Mouse (Mus musculus): ENCODE results near the gene Tpbg. TPM values are rescaled to one million over a fixed set of nuclear protein-coding genes. Genes with fewer than 3 reads are reported as not detected.

Gene Tpbg
- total and polyA plus RNA-seq, 3 experiments = 0.98 to 1.8 (median 1.6) TPM

- intact Hi-C loops (cut with DNase I) = loop anchor here (5.0 kb wide), 1 partner anchor 574 kb away; no protein-coding TSS in a partner anchor
Measured at GRCm38 (mm10) chr9:85872908-85873307, 30.7 kb downstream of the Tpbg start.

GRCm38 (mm10) chr9:85893681-85894080 is 51.5 kb downstream of the Tpbg start:
- intact Hi-C loops (cut with DNase I) = no loop called here
- DNase-seq = no peak
- no peaks in the 10 kb centered on the region for H3K4me1 ChIP-seq (ENCODE audit: control insufficient read depth, insufficient read depth, low read length)
- 51% methylated on average over 5 of the region's 5 CpGs for WGBS
- no peaks in the 10 kb centered on the region for H3K36me3 ChIP-seq (ENCODE audit: control insufficient read depth, insufficient read depth, low read length)
- H3K27me3 ChIP-seq (ENCODE audit: control insufficient read depth, insufficient read depth, low read length) = no peaks in the 10 kb centered on the region
- TF ChIP-seq EP300 (IDR thresholded peaks at IDR 0.05; ENCODE audit: insufficient read depth, low read depth, low read length) = no peak
- TF ChIP-seq POLR2A (IDR thresholded peaks at IDR 0.05; ENCODE audit: insufficient read depth, low read depth, low read length) = no peak
- TF ChIP-seq CTCF (IDR thresholded peaks at IDR 0.05) = no peak
- H3K4me3 ChIP-seq = no peak overlapping the region
- H3K79me2 ChIP-seq (replicated peaks; ENCODE audit: control insufficient read depth, insufficient read depth, low read length) = no peaks in the 10 kb centered on the region
- H3K9ac ChIP-seq (ENCODE audit: low read depth, low read length) = no peak overlapping the region
- H3K27ac ChIP-seq = no peak overlapping the region

More at GRCm38 (mm10) chr9:85872908-85873307, 30.7 kb downstream of the Tpbg start:
- Histone ChIP-seq H3K27ac (no peak overlapping the region), H3K4me1 (ENCODE audit: control insufficient read depth, insufficient read depth, low read length) (no peaks in the 10 kb centered on the region), H3K36me3 (ENCODE audit: control insufficient read depth, insufficient read depth, low read length) (no peaks in the 10 kb centered on the region), H3K79me2 (replicated peaks; ENCODE audit: control insufficient read depth, insufficient read depth, low read length) (no peaks in the 10 kb centered on the region), H3K9ac (ENCODE audit: low read depth, low read length) (no peak overlapping the region), H3K27me3 (ENCODE audit: control insufficient read depth, insufficient read depth, low read length) (no peaks in the 10 kb centered on the region), H3K4me3 (no peak overlapping the region)
- DNase-seq = no peak
- WGBS = 76% methylated on average over 7 of the region's 7 CpGs
- TF ChIP-seq CTCF (IDR thresholded peaks at IDR 0.05) (peak; percentile 30), EP300 (IDR thresholded peaks at IDR 0.05; ENCODE audit: insufficient read depth, low read depth, low read length) (no peak)

Other genes with a start within 250 kb of the Tpbg start
- gene Ibtk, start 93.0 kb upstream of the Tpbg start, total RNA-seq (2021) = 10 to 100 TPM; 31.7 to 35.5 TPM
- gene Ibtk, start 93.0 kb upstream of the Tpbg start, polyA plus RNA-seq (2012; rRNA removed) = 6.0 and 13.6 TPM in 2 replicates

Data from heart, adult 2 months (tissue).